Mouse (Mus musculus) cerebellum, postnatal 14 days (tissue): Measurements from ENCODE around the gene Rps6kl1.
"Not testable (repeated sequence)": the region's sequence is repeated elsewhere in the genome, so short reads cannot be mapped to it uniquely, and the experiment has no call there.

Experiments used
- DNase-seq, 2 experiments: peaks; one replicate each; pipeline ENCODE4 v3.0.0; 2021; ENCODE audit warnings: mixed read lengths in 2 of 2

The Rps6kl1 gene

DNA sequence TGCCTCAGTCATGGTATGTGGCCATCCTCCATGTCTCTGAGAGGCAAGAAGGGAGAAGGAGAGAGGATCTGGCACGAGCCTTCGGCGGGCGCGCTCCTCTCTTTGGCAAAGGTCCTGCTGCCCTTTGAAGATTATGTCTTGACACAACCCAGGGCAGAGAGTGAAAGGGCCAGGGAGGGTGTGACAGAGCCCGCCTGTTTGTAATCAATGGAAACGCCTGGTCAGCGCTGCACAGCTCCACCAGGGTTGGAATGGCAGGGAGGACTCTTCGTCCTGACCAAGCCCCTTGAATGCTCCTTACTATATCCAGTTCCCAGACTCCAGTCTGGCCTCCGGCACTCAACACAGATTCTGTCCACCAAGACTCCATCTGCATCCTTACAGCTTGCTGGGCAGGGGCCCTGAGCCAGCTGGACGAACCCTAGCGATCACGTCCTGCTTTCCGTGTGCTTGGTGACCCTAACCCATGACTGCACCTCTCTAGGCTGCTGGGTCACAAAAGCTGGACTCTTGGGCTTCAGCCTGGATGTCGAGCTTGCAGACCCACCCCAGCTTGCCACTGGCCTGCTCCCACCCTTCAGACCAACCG, 24.1 kb upstream of the Rps6kl1 start:
- peak; percentile 57 to 59 for DNase-seq

DNA sequence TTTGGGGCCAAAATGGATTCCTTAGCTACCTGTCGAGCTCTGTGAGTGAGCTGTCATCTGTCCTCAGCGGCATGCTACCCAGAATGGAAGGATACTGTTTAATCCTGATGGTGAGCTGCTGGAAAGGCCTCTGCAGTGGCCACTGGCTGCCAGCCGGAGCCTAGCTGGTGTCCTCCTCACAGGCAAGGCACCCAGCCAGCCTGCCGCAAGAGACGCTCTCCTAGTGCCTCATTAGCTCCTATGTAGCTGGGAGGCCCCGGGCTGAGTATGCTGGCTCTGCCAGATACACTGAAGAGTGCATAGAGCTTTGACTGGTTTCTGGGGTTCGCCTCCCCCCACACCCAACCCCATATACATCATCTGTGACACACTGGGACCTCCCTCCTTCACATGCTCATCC, 23.0 kb upstream of the Rps6kl1 start:
- no peak for DNase-seq

DNA sequence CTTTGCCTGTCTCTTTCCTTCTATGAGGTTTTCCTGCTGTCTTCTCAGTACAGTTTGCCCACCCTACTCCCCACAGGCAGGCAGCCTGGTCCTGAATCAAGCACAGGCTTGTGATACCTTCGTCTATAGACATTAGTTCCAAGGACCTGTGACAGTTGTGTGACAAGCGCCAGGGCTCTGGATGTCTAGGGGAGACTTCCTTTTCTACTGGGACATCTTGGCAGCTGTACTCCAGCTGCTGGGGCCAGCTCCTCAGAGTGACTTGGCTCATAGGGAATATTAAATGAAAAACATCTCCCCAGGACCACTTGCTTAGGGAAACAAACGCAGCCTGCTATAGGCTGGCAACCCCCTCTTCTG, 19.9 kb upstream of the Rps6kl1 start:
- no peak for DNase-seq

DNA sequence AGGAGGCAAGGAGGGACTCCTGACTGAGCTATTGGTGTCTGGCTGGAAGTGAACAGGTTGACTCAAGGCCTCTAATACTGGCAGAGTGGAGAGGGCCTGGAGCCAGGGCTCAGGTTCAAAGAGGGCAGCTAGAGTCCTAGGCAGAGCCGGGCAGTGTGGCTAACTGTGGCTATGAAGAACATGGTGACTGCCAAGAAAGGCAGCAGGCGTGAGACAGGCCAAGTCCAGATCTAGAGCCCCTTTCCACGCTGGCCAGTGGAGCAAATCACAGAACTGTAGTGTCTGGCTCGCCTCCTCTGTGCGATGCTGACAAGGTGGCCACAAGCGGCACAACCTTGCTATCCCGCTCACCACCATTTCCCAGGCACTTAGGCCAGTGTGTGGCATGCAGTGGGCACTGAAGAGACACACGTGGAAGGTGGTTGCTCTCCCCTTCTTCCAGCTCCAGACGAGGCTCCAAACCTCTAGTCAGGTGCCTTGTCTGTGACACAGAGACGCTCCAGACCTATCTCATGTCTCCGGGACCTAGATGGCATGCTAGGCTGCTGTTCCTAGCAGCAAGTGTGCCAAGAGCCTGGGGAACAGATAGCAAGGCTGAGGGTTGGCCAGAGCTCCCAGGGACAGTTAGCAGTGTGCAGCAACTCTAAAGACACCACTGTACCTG, 19.4 kb upstream of the Rps6kl1 start:
- peak; percentile 66 to 76 for DNase-seq

DNA sequence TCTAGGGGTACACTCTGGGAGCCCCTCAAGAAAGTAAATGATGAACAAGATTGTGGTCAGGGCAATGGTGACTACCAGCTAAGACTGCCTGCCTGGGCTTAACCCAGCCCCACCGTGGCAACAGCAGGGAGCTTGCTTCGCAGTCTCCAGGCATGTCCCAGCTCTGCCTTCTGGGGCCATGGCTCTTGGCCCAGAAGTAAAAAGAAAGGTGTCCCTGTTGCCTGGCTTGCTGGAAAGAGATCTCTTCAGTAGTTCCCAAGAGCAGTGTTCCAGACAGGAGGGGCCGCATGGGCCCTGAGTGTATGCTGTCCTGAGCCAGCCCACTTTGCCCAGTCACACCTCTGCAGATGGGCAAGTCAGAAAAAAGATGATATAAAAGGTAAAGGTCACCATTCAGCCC, 18.8 kb upstream of the Rps6kl1 start:
- DNase-seq, result no peak

DNA sequence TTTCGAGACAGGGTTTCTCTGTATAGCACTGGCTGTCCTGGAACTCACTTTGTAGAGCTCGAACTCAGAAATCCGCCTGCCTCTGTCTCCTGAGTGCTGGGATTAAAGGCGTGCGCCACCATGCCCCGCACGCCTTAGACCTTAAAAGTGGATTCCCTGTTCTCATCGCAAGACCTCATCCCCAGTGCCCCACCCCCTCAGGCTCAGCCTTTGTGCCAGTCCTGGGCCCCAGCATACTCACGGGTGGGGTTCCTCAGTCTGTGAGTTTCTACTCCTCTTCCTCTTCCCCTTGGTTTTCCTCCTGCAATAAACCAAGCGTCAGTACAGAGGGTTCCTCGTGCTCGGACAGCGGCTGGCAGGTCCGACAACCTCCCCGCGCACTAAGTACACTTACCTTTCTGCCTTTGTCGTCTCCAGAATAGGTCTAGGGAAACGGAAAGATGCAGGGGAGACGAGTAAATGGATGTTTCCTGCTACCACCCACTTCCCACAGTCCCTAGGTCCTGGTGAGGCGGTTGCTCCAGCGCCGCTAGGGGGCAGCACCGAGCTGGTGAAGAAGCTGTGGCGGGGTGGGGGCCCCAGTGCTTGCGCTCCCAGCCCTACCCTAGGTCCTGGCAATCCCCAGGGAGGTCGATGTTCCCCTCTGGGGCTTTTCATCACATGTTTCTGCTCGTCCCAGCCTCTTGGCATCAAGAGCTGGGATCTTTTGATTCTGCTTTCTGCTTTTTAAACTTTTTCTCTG, 18.2 kb upstream of the Rps6kl1 start:
- peak; percentile 90 to 96 for DNase-seq

DNA sequence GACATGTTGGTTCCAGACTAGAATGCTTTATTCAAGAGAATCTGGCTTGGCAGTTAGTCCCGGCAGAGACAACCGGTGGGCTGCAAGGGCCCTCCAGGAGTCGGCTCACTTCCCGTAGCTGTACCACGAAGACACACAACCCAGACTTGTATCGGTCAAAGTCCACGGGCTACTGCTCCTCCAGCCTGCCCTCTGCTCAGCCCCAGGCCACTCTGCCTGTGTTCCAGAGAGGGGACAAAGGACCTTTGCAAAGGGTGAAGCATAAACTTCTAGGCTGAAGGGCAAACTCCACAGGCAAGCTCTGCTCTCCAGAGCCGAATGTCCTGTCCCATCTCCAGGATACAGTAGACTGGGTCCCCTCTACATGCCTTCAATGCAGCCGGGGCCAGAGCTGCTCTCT, 15.6 kb upstream of the Rps6kl1 start:
- DNase-seq, result no peak

DNA sequence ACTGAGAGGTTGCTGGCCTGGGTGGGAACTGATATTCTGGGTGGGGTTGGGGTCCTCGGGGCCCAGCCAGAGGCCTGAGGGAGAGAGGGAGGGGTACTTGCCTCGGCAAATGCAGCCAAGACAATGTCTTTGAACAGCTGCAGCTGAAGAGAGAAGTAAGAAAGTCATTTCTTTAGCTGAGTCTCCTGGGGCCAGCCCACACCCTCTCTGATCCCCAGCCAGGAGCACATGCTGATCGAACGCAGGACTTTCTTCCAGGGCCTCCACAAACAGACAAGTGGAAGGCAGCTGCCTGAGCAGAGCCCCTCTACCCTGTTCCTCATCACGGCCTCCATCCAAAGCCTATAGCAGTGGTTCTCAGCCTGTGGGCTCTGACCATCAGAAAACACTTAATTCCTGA, 13.9 kb upstream of the Rps6kl1 start:
- no peak for DNase-seq

DNA sequence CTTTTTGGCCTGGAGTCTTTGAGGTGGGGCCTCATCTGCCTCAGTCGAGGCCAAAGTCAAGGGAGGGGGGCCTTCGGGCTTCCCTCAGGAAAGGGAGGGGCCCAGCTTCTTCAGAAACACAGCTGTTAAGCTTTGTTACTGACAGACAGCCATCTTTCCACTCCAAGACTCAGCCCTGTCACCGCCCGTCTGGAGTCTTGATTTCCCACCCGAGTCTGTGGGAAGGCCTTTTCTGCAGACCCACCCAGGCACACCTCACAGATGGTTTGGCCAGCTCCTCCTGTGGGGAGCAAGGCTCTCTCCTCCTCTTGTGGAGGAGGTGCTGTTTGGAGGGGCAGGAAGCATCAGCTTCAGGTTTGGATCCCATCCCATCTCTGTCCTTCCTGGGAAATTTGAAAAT, 8.5 kb upstream of the Rps6kl1 start:
- no peak for DNase-seq

DNA sequence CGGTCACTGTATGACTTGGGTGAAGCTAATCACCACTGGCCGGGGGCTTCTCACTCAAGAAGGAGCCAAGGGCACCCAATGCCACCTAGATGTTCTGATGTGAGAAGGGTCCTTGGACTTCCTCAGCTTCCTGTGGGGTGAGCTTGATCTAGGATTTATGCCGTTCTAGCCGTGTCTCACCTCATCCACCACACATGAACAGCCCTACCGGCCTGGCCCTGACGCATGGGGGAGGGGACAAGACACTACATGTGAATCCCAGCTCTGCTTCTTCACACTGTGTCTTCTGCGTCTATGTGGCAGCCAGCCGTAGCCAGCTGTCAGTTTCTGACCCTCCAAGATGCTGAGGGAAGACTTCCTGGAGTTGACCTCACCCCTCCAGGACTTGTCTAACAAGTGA, 7.7 kb upstream of the Rps6kl1 start:
- DNase-seq, result no peak

DNA sequence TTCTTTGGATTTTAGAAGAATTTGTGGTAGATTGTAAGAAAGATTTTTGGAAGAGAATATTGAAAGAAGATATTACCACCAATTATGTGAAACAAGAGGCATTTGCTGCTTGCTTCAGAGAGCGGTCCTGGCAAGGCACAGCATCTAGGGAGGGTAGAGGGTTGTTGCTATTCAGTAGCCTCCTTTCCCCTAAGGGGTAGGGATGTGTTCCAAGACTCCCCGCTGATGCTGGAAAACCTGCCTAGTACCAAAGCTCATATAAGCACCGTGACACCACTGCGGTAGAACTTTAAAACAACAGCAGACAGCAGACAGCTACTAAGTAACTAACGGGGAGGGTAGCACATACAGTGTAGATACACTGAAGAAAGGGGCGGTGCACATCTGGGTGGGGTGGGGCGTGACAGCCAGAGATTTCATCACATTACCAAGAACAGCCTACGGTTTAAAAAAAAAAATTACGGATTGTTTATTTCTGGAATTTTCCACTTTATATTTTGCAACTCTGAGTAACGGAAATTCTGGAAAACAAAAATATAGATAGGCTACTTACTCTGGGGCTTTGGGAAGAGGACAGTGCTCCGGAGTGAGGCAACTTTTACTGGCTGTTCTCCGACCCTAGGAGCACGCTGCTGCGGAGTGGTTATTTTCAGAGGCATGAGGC, 6.9 kb upstream of the Rps6kl1 start:
- no peak for DNase-seq

DNA sequence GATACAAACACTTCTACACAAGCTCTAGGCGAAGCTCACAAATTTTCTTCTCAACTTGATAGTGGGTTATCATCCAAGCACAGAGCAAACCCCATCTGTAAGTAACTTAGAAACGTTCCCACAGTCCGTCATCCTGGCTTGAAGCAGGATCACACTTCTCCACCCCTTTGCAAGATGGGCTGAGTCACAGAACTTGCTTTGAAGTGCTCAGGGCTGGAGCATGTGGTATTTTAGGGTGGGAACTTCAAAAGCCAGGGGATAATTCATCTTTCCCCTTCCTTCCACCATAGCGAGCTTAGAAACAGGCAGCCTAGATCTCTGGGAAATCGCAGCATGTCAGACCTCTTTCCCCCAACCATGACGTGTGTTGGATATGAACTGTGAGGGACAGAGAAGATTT, 5.3 kb upstream of the Rps6kl1 start:
- no peak for DNase-seq

DNA sequence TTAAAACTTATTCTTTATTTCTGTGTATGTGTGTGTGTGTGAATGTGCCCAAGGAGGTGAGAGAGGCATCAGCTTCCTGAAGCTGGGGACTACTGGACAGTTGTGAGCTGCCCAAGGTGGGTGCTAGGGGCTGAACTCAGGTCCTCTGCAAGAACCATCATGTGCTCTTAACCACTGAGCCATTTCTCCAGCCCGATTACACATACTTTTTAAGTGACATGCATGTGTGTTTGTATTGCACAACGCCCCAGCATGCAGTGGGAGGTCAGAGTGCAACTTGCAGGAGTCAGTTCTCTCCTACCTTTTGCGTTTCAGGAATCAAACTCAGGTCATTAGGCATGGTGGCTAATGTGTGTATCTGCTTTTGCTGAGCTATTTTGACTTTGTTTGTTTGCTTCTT, 1.9 kb upstream of the Rps6kl1 start:
- DNase-seq, result no peak

DNA sequence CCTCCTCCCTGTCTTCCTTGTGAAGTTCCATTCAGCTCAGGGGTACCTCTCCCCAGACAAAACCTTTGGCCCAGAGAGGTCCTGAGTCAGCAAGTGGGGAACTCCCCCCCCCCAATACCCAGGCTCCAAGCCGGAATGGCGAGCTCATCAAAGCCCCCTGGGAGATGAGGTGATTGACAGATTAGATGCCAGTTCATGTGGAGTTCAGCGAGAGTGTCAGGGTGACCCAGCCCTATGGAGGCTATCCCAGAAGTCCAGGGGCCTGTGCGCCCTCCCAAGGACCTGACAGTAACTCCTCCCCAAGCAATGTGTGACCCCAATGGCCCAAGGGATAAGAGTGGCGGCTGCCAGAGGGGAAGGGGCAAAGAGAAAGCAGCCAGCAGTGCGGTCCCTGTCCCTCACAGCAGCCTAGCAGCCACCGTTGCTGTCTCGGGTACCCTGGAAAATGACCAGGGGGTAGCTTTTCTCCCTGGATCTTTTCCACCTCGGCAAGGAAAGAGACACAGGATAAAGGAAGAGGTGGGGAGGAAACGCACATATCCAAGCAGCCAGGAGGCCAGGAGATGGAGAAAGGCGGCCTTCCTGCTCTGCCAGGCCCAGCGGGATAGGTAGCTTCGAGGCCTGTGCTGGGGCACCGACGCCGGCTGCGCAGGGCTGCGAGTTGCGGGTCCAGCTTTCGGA, 603 bp downstream of the Rps6kl1 start:
- no peak for DNase-seq

DNA sequence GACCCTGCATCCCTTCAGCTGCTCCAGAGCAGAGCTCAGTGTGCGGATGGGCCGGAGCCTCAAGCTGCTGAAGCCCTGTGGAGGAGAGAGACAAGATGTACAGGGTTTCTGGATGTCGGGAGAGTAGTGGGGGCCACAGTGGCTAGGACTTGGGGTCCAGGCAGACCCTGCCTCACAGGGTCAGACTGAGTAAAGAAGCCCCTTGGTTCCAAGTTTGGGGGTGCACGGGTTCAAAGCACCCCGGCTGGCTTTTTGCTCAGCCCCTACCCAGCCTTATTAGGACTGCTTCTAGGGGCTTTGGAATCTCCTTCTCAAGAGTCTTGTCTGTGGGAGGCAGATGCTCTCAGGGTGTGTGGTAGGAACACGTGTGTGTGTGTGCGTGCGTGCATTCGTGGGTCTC, 4.2 kb downstream of the Rps6kl1 start:
- no peak for DNase-seq

DNA sequence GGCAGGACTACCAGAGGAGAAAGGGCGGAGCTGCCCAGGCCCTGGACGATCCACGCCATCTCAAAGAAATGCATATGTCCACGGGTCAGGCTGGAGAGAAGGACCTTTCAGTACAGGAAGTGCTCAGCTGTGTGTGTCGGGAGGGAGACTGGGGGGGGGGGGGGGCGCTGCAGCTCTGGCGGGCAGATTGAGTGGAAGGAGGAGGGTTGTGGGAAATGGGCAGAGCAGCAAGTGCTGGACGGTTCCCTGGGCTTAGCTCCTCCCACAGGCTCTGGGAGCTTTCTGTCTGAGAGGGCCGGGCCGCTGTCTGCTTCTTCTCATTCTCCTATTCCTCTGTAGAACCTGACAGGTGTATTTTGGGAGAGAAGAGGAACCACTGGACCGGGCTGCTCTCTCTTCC, 4.7 kb downstream of the Rps6kl1 start:
- no peak for DNase-seq

DNA sequence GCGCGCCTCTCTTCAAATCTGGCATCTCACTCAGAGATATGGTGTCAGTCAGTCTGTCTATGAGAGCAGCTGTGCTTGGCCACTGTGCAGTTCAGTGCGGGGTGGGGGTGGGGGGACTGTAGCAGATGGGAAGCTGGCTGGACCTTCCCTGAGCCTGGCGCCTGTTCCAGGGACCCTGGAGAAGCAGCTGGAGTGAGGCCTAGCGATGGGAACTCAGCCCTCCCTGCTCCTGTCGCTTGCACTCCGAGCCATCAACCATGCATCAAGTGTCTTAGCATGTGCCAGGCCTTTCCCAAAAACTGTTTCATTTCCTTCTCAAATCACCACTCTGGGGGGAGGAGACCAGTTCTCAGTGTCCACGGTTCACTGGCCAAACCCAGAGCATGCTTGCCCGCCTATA, 5.4 kb downstream of the Rps6kl1 start:
- peak; percentile 50 to 59 for DNase-seq

DNA sequence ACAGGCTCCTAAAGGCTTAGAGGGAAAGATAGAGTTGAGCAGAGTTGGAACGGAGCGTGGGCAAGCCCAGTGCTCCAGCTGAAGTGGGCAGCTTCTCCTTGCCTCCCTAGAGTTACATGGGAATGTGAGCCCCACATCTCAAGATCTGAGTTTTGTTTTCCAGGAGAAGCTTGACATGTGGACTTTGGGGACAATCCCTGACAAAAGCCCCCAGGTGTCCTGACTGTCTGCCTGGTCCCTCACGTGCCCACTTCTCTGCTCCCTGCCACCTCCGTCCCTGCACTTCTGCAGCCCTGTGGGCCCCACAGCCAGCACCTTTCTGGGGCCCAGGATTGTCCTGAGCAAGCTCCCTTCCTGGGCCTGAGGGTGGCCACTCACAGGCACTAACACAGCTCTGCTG, 6.2 kb downstream of the Rps6kl1 start:
- DNase-seq, result no peak

DNA sequence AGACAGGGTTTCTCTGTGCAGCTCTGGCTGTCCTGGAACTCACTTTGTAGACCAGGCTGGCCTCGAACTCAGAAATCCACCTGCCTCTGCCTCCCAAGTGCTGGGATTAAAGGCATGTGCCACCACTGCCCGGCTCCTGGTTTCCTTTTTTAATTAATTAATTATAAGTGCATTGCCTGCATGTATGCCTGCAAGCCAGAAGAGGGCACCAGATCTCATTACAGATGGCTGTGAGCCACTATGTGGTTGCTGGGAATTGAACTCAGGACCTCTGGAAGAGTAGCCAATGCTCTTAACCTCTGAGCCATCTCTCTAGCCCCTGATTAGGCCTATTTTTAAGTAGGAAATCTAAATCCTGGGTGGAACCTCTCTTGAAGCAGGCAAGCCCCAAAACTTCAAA, 6.8 kb downstream of the Rps6kl1 start:
- DNase-seq, result not testable (repeated sequence)

DNA sequence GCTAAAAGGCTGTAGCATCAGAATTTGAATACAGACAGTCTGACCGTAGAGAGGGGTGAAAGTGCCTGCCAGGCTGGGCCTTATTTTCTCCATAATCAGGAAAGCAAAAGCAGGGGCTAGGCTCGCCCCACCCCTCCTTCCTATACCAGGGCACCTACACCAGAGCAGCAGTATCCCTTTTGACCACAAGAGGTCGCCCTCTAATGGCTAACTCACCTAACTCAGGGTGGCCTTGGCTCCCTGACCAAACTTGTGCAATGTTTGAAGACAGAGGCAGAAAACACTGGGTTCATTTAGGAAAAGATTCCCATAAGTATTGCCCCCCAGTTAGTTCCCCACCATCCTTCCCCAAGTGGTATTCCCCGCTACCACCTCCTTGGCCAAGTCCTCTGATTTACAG, 8.3 kb downstream of the Rps6kl1 start:
- DNase-seq, result peak; percentile 93 to 96

DNA sequence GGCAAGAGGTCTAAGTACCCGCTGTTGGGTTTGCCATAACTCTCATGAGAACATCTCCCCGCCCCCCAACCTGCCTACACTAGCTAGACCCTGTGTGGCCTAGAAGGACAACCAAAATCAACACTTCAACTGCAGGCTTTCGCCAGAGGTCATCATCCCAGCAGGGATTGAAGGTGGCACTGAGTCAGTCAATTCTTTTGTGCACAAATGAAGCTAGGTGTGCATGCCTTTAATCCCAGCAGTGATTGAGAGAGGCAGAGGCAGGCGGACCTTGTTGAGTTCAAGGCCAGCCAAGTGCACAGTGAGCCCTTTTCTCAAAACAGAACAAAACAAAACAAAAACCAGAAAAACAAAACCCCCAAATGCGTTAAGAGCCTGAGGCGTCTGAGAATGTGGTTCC, 10.0 kb downstream of the Rps6kl1 start:
- no peak for DNase-seq

DNA sequence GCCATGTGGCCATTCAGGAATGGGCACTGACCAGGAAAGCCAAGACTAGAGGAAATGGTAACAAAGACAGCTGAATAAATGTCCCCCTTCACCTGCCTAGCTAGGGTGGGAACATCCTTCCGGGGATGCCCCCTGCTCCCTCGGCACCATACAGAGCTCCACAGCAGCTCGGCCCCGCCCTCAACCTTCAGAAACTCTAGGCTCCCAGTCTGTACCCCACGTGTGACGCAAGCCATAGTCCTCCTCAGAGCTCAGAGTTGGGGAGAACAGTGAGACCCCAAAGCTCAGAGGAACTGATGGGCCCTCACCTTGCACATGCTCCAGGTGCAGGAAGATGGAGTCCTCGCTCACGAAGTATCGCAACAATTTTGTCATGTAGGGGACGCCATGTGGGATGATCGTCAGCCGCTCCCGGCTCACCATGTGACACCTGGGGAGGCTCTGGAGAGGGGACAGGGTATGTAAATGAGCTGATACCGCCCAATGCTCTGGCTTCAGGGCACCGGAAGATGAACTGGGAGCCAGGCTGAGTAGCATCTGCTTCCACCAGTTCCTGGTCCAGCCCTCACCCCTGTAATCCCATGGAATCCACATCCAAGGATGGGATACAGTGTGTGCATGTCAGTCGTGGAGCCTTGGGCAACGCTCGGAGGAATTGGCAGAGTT, 10.9 kb downstream of the Rps6kl1 start:
- no peak for DNase-seq

DNA sequence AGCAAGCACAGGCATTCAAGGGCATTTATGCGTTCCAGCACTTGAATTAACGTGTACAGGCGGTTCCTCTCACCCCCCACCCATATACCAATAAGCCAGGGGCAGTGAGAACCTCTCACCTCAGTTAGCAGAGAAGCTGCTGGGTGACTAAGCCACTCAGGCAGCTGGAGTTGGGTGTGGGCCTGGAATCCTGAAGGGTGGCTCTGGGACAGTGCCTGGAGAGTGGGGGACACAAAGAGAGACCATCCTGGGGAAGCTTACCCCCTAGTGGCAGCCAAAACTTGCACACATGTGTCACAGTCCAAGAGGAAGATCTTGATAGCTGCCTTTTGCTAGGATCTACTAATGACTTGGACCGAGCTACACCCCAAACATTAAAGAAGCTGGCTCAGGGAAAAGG, 14.4 kb downstream of the Rps6kl1 start:
- no peak for DNase-seq
